Mouse (Mus musculus): ENCODE measurements at regions not wholly inside any gene's neighbourhood (a gene's known extent, or its start where the extent isn't known, plus 50 kb on each side); places are given as distances from the start of the nearest gene placed in this dataset.
A peak's percentile ranks its signal among the peaks of the same experiment; 100 is the strongest.

GRCm38 (mm10) chr5:119617856-119618255, 52.6 kb upstream of the Tbx3 start:
- DNase-seq (ENCODE audit: low spot score): no peak

- DNase-seq (ENCODE audit: low spot score): peak; percentile 52
Measured at GRCm38 (mm10) chr5:119619906-119620305, 50.6 kb upstream of the Tbx3 start.

Measured in embryo, embryonic 10 days (tissue).